Mouse (Mus musculus): ENCODE data around the gene Mettl22. TPM values are rescaled to one million over a fixed set of nuclear protein-coding genes. Genes with fewer than 3 reads are reported as not detected.

The Mettl22 gene
- polyA plus RNA-seq, 1 experiment from 2014 or later = 9.3 TPM

- no peak for DNase-seq (ENCODE audit: low spot score)
- H3K4me2 ChIP-seq (replicated peaks; ENCODE audit: low read depth) = no peak overlapping the region
- H3K9ac ChIP-seq (ENCODE audit: low read length) = no peak overlapping the region
- no peaks in the 10 kb centered on the region for H3K4me1 ChIP-seq (replicated peaks; ENCODE audit: control insufficient read depth, insufficient read depth)
- no peaks in the 10 kb centered on the region for H3K9me3 ChIP-seq (ENCODE audit: control insufficient read depth, low read length)
- 70% methylated on average over 7 of the region's 7 CpGs for whole genome bisulfite sequencing
- ATAC-seq (ENCODE audit: low FRiP score, low TSS enrichment) = no peak
- no peak overlapping the region for H3K4me3 ChIP-seq (ENCODE audit: low read depth, low read length)
- TF ChIP-seq CTCF (IDR thresholded peaks at IDR 0.05; ENCODE audit: low read depth) (0 out of 2 replicates have a peak, but pooled peaks have one; percentile 5), EP300 (optimal IDR thresholded peaks at IDR 0.05) (no peak)
- H3K27ac ChIP-seq (replicated peaks) = no peak overlapping the region
- H3K27me3 ChIP-seq (ENCODE audit: control insufficient read depth, insufficient read depth, low read length) = no peaks in the 10 kb centered on the region
- H3K36me3 ChIP-seq (ENCODE audit: control insufficient read depth, insufficient read depth, low read length) = no peaks in the 10 kb centered on the region
These were observed 62.3 kb downstream of the Mettl22 start for GRCm38 (mm10) chr16:8532894-8533293.

- ATAC-seq (ENCODE audit: low FRiP score, low TSS enrichment) = no peak
- Histone ChIP-seq H3K27ac (replicated peaks) (no peak overlapping the region), H3K27me3 (ENCODE audit: control insufficient read depth, insufficient read depth, low read length) (no peaks in the 10 kb centered on the region), H3K9ac (ENCODE audit: low read length) (no peak overlapping the region), H3K9me3 (ENCODE audit: control insufficient read depth, low read length) (no peaks in the 10 kb centered on the region), H3K4me1 (replicated peaks; ENCODE audit: control insufficient read depth, insufficient read depth) (no peaks in the 10 kb centered on the region), H3K4me3 (ENCODE audit: low read depth, low read length) (no peak overlapping the region), H3K36me3 (ENCODE audit: control insufficient read depth, insufficient read depth, low read length) (no peaks in the 10 kb centered on the region), H3K4me2 (replicated peaks; ENCODE audit: low read depth) (no peak overlapping the region)
- TF ChIP-seq EP300 (optimal IDR thresholded peaks at IDR 0.05) (no peak), CTCF (IDR thresholded peaks at IDR 0.05; ENCODE audit: low read depth) (no peak)
- WGBS = 93% methylated on average over 6 of the region's 6 CpGs
- DNase-seq (ENCODE audit: low spot score) = no peak
These were observed 62.9 kb downstream of the Mettl22 start for GRCm38 (mm10) chr16:8533477-8533876.

- H3K9me3 ChIP-seq (ENCODE audit: control insufficient read depth, low read length) = no peaks in the 10 kb centered on the region
- DNase-seq (ENCODE audit: low spot score) (no peak), ATAC-seq (ENCODE audit: low FRiP score, low TSS enrichment) (no peak)
- H3K4me3 ChIP-seq (ENCODE audit: low read depth, low read length) = no peak overlapping the region
- no peak overlapping the region for H3K27ac ChIP-seq (replicated peaks)
- no peaks in the 10 kb centered on the region for H3K36me3 ChIP-seq (ENCODE audit: control insufficient read depth, insufficient read depth, low read length)
- H3K4me1 ChIP-seq (replicated peaks; ENCODE audit: control insufficient read depth, insufficient read depth) = no peaks in the 10 kb centered on the region
- H3K9ac ChIP-seq (ENCODE audit: low read length) = no peak overlapping the region
- 84% methylated on average over 11 of the region's 11 CpGs for WGBS
- H3K4me2 ChIP-seq (replicated peaks; ENCODE audit: low read depth) = no peak overlapping the region
- TF ChIP-seq CTCF (IDR thresholded peaks at IDR 0.05; ENCODE audit: low read depth) (no peak), EP300 (optimal IDR thresholded peaks at IDR 0.05) (no peak)
- H3K27me3 ChIP-seq (ENCODE audit: control insufficient read depth, insufficient read depth, low read length) = no peaks in the 10 kb centered on the region
These were observed 64.0 kb downstream of the Mettl22 start for GRCm38 (mm10) chr16:8534466-8535200.

DNA sequence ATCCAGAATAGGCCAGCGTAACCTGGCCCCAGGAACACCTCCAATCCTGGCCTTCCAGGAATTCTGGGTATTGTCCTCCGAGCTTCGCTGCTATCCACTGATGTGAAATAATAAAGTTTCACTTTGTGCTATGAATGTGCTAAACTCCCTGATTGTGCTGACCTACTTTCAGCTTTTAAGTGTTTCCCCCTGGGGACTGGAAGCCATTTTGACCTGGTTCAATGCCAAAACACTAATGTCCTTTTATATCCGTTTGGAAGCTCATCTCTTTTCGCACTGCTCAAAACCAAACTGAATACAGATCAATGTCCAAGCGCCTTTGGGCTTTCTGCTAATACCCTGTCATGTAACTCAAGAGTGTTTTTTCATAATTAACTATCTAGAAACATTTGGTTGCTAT is 64.8 kb downstream of the Mettl22 start:
- no peak overlapping the region for H3K4me2 ChIP-seq (replicated peaks; ENCODE audit: low read depth)
- WGBS = 74% methylated on average over 6 of the region's 6 CpGs
- no peak for DNase-seq (ENCODE audit: low spot score)
- no peak overlapping the region for H3K9ac ChIP-seq (ENCODE audit: low read length)
- no peak overlapping the region for H3K4me3 ChIP-seq (ENCODE audit: low read depth, low read length)
- H3K9me3 ChIP-seq (ENCODE audit: control insufficient read depth, low read length) = no peaks in the 10 kb centered on the region
- H3K4me1 ChIP-seq (replicated peaks; ENCODE audit: control insufficient read depth, insufficient read depth) = no peaks in the 10 kb centered on the region
- ATAC-seq (ENCODE audit: low FRiP score, low TSS enrichment) = no peak
- H3K27ac ChIP-seq (replicated peaks) = no peak overlapping the region
- TF ChIP-seq CTCF (IDR thresholded peaks at IDR 0.05; ENCODE audit: low read depth) = no peak
- no peak for TF ChIP-seq EP300 (optimal IDR thresholded peaks at IDR 0.05)
- no peaks in the 10 kb centered on the region for H3K36me3 ChIP-seq (ENCODE audit: control insufficient read depth, insufficient read depth, low read length)
- H3K27me3 ChIP-seq (ENCODE audit: control insufficient read depth, insufficient read depth, low read length) = no peaks in the 10 kb centered on the region

- no peak for TF ChIP-seq EP300 (optimal IDR thresholded peaks at IDR 0.05)
- TF ChIP-seq CTCF (IDR thresholded peaks at IDR 0.05; ENCODE audit: low read depth) = no peak
- H3K9ac ChIP-seq (ENCODE audit: low read length) = no peak overlapping the region
- no peak for DNase-seq (ENCODE audit: low spot score)
- H3K27me3 ChIP-seq (ENCODE audit: control insufficient read depth, insufficient read depth, low read length) = no peaks in the 10 kb centered on the region
- H3K27ac ChIP-seq (replicated peaks) = no peak overlapping the region
- ATAC-seq (ENCODE audit: low FRiP score, low TSS enrichment) = peak; percentile 40; the same call in 1 of the 2 replicates
- H3K4me2 ChIP-seq (replicated peaks; ENCODE audit: low read depth) = no peak overlapping the region
- no peak overlapping the region for H3K4me3 ChIP-seq (ENCODE audit: low read depth, low read length)
- WGBS = 60% methylated on average over 9 of the region's 9 CpGs
- no peaks in the 10 kb centered on the region for H3K9me3 ChIP-seq (ENCODE audit: control insufficient read depth, low read length)
- no peaks in the 10 kb centered on the region for H3K4me1 ChIP-seq (replicated peaks; ENCODE audit: control insufficient read depth, insufficient read depth)
- no peaks in the 10 kb centered on the region for H3K36me3 ChIP-seq (ENCODE audit: control insufficient read depth, insufficient read depth, low read length)
These were observed 68.7 kb downstream of the Mettl22 start for GRCm38 (mm10) chr16:8539150-8539865.

Other genes starting within 250 kb of the Mettl22 start
- 0.18 TPM in 1 of 2 replicates, not detected in the other for gene Tmem114, start 45.7 kb upstream of the Mettl22 start, polyA plus RNA-seq (2015; fragmentation: Nextera tagmentation; extraction: Ambion mirVana)
- gene Abat, start 42.6 kb downstream of the Mettl22 start, polyA plus RNA-seq (2015; fragmentation: Nextera tagmentation; extraction: Ambion mirVana) = 4.1 and 4.2 TPM in 2 replicates
- gene Pmm2, start 166.9 kb downstream of the Mettl22 start, polyA plus RNA-seq (2015; fragmentation: Nextera tagmentation; extraction: Ambion mirVana) = 74.2 and 74.9 TPM in 2 replicates
- 11.1 and 11.8 TPM in 2 replicates for gene Tmem186, start 166.9 kb downstream of the Mettl22 start, polyA plus RNA-seq (2015; fragmentation: Nextera tagmentation; extraction: Ambion mirVana)
- 53.1 and 53.8 TPM in 2 replicates for gene Carhsp1, start 201.4 kb downstream of the Mettl22 start, polyA plus RNA-seq (2015; fragmentation: Nextera tagmentation; extraction: Ambion mirVana)
- not detected in 2 replicates for gene Gm5767, start 210.0 kb downstream of the Mettl22 start, polyA plus RNA-seq (2015; fragmentation: Nextera tagmentation; extraction: Ambion mirVana)